Comparison of ENCODE assay signal across 26 mouse cellular contexts in the genomic region with DNA sequence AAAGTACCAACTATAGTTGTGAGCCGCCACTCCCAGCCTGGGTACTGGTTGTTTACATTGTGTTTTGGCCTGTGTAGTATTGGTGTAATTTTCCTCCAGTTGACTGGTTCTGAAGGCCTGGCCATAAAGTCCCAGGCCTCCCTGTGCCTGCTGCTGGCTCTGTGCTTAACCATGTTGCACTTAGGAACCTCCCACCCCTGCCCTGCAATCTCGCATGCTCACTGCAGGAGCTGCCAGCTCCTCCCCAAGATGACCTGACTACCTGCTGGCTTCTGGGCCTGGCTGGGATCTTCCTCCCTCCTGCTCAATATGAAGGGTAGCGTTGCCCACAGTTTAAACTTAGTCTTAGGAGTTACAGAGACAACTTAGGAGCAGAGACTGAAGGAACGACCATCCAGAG. TPM values are rescaled to one million over a fixed set of nuclear protein-coding genes. Genes with fewer than 3 reads are reported as not detected.
DNase-seq lines count a peak whose midpoint lies in the region; ATAC-seq and TF ChIP-seq lines count a peak whose summit lies in the region.
"Had no signal": no experiment of that assay in that cellular context is flagged by ENCODE, and none has a peak within 500 bp of the region (broad histone marks: within the 10 kb centered on the region; RNA-seq: fewer than 3 reads in every experiment).

No protein-coding gene starts in this region.

- H3K9me3 ChIP-seq in liver, postnatal 0 days (ENCODE audit: low read length) = no peaks in the 10 kb centered on the region
- no peaks in the 10 kb centered on the region for H3K9me3 ChIP-seq in liver, embryonic 12.5 days (replicated peaks)
- H3K9me3 ChIP-seq: embryonic facial prominence, embryonic 15.5 days; forebrain, embryonic 10.5 days; heart, embryonic 12.5 days; hindbrain, embryonic 10.5 days; intestine, embryonic 15.5 days; midbrain, embryonic 12.5 days; neural tube, embryonic 15.5 days; stomach, embryonic 15.5 days had no signal

- no peak for TF ChIP-seq EP300 in liver, postnatal 0 days (IDR thresholded peaks at IDR 0.05; ENCODE audit: low read depth)

- H3K4me1 ChIP-seq in liver, postnatal 0 days (ENCODE audit: insufficient read depth) = peaks cover 38% of the 10 kb centered on the region
- peaks cover 73% of the 10 kb centered on the region for H3K4me1 ChIP-seq in liver, embryonic 12.5 days

- no peaks in the 10 kb centered on the region for H3K27me3 ChIP-seq in liver, postnatal 0 days (ENCODE audit: insufficient read depth, low read length)
- no peaks in the 10 kb centered on the region for H3K27me3 ChIP-seq in liver, embryonic 12.5 days (replicated peaks)
- H3K27me3 ChIP-seq: embryonic facial prominence, embryonic 15.5 days; heart, embryonic 12.5 days; intestine, embryonic 15.5 days; midbrain, embryonic 12.5 days; neural tube, embryonic 15.5 days; stomach, embryonic 15.5 days had no signal

- no peak for TF ChIP-seq CTCF in liver, postnatal 0 days (IDR thresholded peaks at IDR 0.05; ENCODE audit: low read depth)

- no peak for ATAC-seq in liver, postnatal 0 days
- peak; percentile 25; the same call in 1 of the 2 replicates for ATAC-seq in liver, embryonic 12.5 days
- ATAC-seq: CD4-positive, CD25-positive, alpha-beta regulatory T cell, adult 4 months; forebrain, embryonic 16.5 days; hindbrain, embryonic 16.5 days had no signal

- H3K27ac ChIP-seq in liver, postnatal 0 days (ENCODE audit: low read depth) = no peak overlapping the region
- peak overlapping the region; percentile 96 for H3K27ac ChIP-seq in liver, embryonic 12.5 days
- H3K27ac ChIP-seq: embryonic facial prominence, embryonic 15.5 days; forebrain, embryonic 10.5 days; intestine, embryonic 15.5 days; midbrain, embryonic 12.5 days; neural tube, embryonic 15.5 days; stomach, embryonic 15.5 days had no signal

- 79% methylated on average over 4 of the region's 4 CpGs for WGBS in liver, postnatal 0 days (ENCODE audit: insufficient replicate concordance)
- WGBS in liver, embryonic 12.5 days (ENCODE audit: insufficient replicate concordance) = 74% methylated on average over 4 of the region's 4 CpGs

- no peak overlapping the region for H3K9ac ChIP-seq in liver, postnatal 0 days (replicated peaks)
- H3K9ac ChIP-seq in liver, embryonic 12.5 days = peak overlapping the region; percentile 42
- H3K9ac ChIP-seq: embryonic facial prominence, embryonic 15.5 days; heart, embryonic 12.5 days; intestine, embryonic 15.5 days; midbrain, embryonic 12.5 days; neural tube, embryonic 15.5 days; stomach, embryonic 15.5 days had no signal

- peak; percentile 42 to 48 for DNase-seq in cerebellum, postnatal 25 days
- DNase-seq in cerebellum, adult 9-10 months = no peak
- DNase-seq in liver = peak; percentile 70
- DNase-seq in liver, postnatal 0 days = no peak
- no peak for DNase-seq in frontal cortex, postnatal 25 days (ENCODE audit: low spot score in 2 of 2)
- no peak for DNase-seq in urinary bladder, postnatal 25 days (ENCODE audit: low spot score)
- DNase-seq: cerebellum, adult 18-20 months; gastrocnemius, postnatal 25 days; heart, adult 18-20 months; heart, postnatal 10 days; layer of hippocampus, adult 9-11 months; lung, postnatal 4 days; right cerebral cortex, adult 18-20 months; thymus, postnatal 4 days had no signal

- H3K4me3 ChIP-seq in liver, postnatal 0 days (ENCODE audit: low read depth, low read length) = no peak overlapping the region
- no peak overlapping the region for H3K4me3 ChIP-seq in liver, embryonic 12.5 days
- H3K4me3 ChIP-seq: embryonic facial prominence, embryonic 15.5 days; forebrain, embryonic 10.5 days; heart, embryonic 12.5 days; hindbrain, embryonic 10.5 days; intestine, embryonic 15.5 days; midbrain, embryonic 12.5 days; neural tube, embryonic 15.5 days; stomach, embryonic 15.5 days had no signal

- no peak overlapping the region for H3K4me2 ChIP-seq in liver, postnatal 0 days (ENCODE audit: low read depth, low read length)
- peak overlapping the region; percentile 72 for H3K4me2 ChIP-seq in liver, embryonic 12.5 days
- H3K4me2 ChIP-seq: embryonic facial prominence, embryonic 15.5 days; heart, embryonic 12.5 days; intestine, embryonic 15.5 days; midbrain, embryonic 12.5 days; neural tube, embryonic 15.5 days; stomach, embryonic 15.5 days had no signal

- peaks cover 22% of the 10 kb centered on the region for H3K36me3 ChIP-seq in liver, postnatal 0 days (replicated peaks; ENCODE audit: insufficient read depth, low read length)
- H3K36me3 ChIP-seq in liver, embryonic 12.5 days = peaks cover 36% of the 10 kb centered on the region

RNA-seq across cellular contexts. Expression of gene Wipi2, which starts 24.8 kb away (rescaled TPM):
- polyA plus RNA-seq in liver, postnatal 0 days (2015; fragmentation: Nextera tagmentation; extraction: Ambion mirVana) = 16.7 and 18.6 TPM in 2 replicates
- polyA plus RNA-seq in liver, embryonic 12.5 days (2016; fragmentation: Nextera tagmentation; extraction: Ambion mirVana) = 46.7 and 50.1 TPM in 2 replicates

RNA-seq across cellular contexts. Expression of gene Slc29a4, which starts 40.0 kb away (rescaled TPM):
- 0.07 and 0.16 TPM in 2 replicates for polyA plus RNA-seq in liver, postnatal 0 days (2015; fragmentation: Nextera tagmentation; extraction: Ambion mirVana)
- polyA plus RNA-seq in liver, embryonic 12.5 days (2016; fragmentation: Nextera tagmentation; extraction: Ambion mirVana) = 0.38 and 0.72 TPM in 2 replicates

RNA-seq across cellular contexts. Expression of gene Mmd2, which starts 43.7 kb away (rescaled TPM):
- 9.1 and 11.8 TPM in 2 replicates for polyA plus RNA-seq in liver, postnatal 0 days (2015; fragmentation: Nextera tagmentation; extraction: Ambion mirVana)
- 15.3 and 17.3 TPM in 2 replicates for polyA plus RNA-seq in liver, embryonic 12.5 days (2016; fragmentation: Nextera tagmentation; extraction: Ambion mirVana)
- polyA plus RNA-seq: CD4-positive, CD25-positive, alpha-beta regulatory T cell, adult 4 months had no signal

Comparison
In these comparisons a context has a peak if more than half of its experiments do, and no peak if none do; other contexts are left out.
1. DNase-seq: peak in cerebellum, postnatal 25 days (2 of 2) and liver (single experiment); none in cerebellum, adult 9-10 months (single experiment), liver, postnatal 0 days (single experiment), frontal cortex, postnatal 25 days (0 of 2) and urinary bladder, postnatal 25 days (single experiment).